Mouse (Mus musculus): Measurements from ENCODE around the gene Cldn20.

The Cldn20 gene

DNA sequence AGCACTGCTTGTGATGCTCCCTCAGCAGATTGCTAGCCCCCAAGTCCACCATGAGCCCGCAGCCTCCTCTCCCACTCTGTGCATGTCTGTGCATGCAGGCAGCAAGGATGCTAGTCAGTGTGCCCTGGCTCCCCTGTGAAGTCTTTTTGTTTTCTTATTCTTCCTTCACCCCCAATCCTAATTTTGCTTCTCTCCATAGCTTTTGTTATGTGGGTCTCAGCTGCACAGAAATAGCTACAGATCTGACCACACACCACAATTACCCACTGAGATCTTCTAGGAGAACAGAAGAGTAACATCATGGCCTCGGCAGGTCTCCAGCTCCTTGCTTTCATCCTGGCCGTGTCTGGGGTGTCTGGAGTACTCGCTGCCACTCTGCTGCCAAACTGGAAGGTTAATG, at the start of gene Cldn20:
Cldn20 (plus strand) TSS at position 301 of the 400 bp plus-strand sequence.
- in situ Hi-C loops (cut with MboI; ENCODE audit: unreplicated experiment in 2 of 2), result no loop called here

GRCm38 (mm10) chr17:3483091-3483490, 49.3 kb upstream of the Cldn20 start:
- in situ Hi-C loops (cut with MboI; ENCODE audit: unreplicated experiment in 2 of 2), result no loop called here

DNA sequence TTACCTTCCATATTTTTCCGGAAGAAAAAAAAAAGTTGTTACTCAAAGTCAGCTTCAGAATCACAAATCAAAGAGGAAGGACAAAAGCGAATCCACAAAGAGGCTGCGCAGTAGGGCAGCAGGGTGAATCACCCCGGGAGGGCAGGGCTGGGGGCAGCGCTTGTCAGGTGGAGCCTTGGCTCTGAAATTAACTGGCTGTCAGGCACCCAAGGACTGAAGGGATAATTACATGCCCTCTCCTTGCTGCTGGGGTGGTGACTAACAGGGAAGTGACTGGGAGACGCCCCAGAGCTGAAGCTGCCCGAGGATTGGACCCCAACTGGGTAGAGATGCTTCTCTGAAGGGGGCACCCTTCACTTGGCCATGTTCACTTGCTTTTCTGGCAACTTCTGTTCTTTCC, 46.5 kb upstream of the Cldn20 start:
- in situ Hi-C loops (cut with MboI; ENCODE audit: unreplicated experiment in 2 of 2), result no loop called here

DNA sequence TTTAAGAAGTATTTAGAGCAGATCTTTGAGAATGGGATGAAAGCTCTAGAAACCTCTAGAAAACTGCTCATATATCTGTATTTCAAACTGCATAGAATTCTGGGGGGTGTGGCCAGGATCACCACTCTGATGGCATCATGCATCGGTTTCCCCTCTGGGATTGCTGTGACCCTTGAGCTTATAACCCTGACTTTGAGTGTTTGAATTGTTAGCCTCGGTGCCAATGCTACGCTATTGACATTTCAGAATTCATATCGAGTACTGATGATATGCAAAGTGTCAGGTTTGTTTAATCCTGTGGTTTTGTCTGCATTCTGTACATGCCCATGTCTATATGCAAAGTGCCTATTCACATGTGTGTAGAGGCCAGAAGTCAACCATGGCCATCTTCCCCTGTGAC, 45.1 kb upstream of the Cldn20 start:
- in situ Hi-C loops (cut with MboI; ENCODE audit: unreplicated experiment in 2 of 2), result no loop called here

DNA sequence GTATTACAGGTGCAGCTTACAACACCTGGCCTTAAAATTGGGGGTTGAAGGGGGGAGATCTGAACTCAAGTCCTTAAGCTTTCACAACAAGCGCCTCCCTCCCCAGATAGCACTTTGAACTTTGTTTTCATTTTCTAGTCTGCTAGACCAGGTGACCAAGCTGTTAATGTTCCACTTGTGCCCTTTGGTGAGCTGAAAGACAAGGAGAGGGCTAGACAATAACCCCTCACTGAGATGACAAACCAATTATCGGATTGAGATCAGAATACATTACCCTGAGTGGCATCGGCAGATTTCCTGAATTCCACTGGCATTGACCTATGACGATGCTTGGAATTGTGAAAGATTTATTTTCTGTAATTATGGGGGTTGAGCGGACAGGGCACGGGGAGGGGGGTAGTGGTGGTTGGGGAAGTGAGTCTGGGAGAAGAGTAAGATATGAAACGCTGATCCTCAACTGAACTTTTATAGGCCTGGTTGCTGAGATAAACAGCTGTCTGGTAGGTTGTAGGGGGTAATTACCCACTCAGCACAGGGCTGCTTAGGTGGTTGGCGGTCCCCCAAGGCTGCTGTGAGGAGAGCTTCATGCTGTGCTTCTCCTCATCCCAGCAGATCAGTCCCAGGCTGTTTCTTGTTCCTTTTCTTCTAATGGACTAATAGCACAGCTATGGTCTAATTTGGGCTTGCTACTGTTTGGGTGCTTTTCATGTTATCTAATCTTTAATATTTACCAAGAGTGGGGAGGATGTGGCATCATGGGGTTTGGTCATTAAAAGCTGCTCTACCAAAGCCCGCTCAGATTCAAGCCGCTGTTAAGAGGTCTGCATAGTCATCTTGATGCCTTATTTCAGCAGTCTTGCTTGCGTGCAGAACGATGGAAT, 44.4 kb upstream of the Cldn20 start:
- in situ Hi-C loops (cut with MboI; ENCODE audit: unreplicated experiment in 2 of 2), result no loop called here

GRCm38 (mm10) chr17:3490216-3490895, 42.0 kb upstream of the Cldn20 start:
- in situ Hi-C loops (cut with MboI; ENCODE audit: unreplicated experiment in 2 of 2), result no loop called here

DNA sequence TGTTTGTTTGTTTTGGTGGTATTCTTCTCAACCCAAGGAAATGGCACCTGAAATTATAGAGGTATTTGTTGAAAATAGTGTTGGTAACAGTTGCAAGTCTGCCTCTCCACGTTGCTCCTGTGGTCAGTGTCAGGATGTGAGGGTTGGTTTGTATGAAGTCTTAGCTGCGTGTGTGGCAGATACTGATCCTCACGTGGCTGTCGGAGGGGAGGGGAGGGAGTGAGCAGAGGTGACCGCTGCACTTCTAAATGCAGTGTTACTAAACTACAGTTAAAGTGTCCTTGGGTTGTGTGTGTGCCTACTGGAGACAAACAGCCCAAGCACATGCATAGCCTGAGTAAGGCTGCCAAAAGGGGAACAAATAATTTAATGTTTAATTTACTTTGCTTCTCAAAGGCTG, 41.3 kb upstream of the Cldn20 start:
- in situ Hi-C loops (cut with MboI; ENCODE audit: unreplicated experiment in 2 of 2), result no loop called here

DNA sequence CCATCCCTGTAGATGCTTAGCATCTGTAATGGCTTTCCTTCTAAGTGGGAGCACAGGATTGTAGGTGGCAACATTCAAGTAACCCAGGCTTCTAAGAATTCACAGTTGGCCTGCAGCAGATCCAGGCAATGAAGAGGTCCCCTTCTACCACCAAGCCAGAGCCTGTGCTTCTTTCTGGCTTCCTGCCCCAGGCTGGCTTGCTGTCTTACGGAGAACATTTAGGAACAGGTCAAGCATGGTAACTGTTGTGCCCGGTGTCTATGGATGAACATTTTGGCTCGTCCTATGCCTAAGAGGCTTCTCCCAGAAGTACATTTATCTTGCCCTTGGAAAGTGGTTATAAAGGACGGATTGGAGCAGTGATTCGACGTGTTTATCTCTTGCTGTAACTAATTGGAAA, 40.7 kb upstream of the Cldn20 start:
- in situ Hi-C loops (cut with MboI; ENCODE audit: unreplicated experiment in 2 of 2), result no loop called here

DNA sequence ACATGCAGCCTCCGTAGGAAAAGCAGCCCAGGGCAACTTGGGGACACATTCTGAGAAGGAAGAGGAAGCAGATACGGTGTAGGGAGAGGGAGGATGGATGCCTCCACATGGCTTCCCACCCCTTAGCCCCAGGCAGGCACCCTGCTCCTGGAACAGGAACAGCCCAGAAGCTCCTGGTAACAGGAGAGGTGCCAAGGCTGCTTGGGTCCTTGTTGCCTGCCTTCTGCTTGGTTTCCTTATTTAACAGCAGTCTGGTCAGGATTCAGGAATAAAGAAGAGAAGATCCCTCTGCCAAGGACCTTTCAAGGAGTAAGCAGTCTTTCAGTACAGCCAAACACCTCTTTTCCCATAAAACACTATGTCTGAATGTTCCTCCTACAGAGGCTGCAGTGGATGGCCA, 36.8 kb upstream of the Cldn20 start:
- in situ Hi-C loops (cut with MboI; ENCODE audit: unreplicated experiment in 2 of 2), result no loop called here

DNA sequence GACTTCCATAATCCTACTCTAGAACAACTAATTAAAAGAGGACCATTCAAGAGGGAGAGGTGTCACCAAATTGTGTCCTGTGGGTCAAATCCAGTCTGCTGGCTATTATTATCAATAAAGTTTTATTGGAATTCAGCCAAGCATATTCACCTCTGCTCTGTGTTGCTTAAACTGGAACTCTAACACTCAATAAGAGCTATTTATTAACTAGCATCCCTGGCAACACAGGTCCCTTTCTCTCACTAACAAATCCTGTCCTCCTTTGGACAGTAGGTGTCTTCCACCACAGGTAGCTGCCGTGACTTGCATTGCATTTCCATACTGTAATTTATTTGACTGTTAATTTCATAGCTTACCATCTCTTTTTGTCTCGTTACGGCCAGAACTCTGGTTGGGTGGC, 36.3 kb upstream of the Cldn20 start:
- in situ Hi-C loops (cut with MboI; ENCODE audit: unreplicated experiment in 2 of 2), result no loop called here

GRCm38 (mm10) chr17:3498086-3498485, 34.3 kb upstream of the Cldn20 start:
- in situ Hi-C loops (cut with MboI; ENCODE audit: unreplicated experiment in 2 of 2), result no loop called here

DNA sequence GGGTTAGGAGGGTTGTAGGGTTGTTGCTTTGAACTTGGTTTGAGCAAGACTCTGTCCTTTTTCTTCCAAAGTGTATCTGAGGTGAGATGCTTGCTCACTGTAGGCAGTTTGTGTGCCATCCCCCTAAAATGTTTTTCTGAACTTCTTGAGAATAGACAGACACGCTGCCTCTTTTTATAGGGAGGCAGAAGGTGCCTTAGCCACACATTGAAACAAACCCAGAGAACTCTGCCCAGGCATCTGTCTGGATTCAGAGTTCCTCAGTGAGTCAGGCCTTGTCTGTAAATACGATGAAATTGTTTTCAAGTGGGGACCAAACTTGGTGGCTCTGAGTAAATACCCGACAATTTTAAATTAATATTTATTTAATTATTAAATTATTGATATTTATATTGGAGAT, 33.8 kb upstream of the Cldn20 start:
- in situ Hi-C loops (cut with MboI; ENCODE audit: unreplicated experiment in 2 of 2), result no loop called here

DNA sequence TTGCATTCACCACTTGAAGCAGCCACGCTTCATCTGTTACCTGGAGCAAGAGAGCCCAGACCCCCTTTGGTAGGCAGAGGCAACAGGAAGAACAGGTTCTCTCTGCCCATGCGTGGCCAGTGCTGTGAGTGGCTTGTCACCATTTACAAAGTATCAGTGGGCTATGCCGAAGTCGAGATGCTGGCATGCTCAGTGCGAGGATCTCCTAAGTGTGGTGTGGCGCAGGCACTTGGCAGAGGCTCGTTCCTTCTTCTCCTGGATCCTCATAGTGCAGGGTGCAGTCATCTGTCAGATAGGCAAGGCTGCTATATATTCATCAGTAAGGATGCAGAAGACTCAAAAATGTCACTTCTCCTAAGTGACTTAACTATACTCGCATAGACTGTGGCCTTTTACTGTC, 32.9 kb upstream of the Cldn20 start:
- in situ Hi-C loops (cut with MboI; ENCODE audit: unreplicated experiment in 2 of 2), result no loop called here

DNA sequence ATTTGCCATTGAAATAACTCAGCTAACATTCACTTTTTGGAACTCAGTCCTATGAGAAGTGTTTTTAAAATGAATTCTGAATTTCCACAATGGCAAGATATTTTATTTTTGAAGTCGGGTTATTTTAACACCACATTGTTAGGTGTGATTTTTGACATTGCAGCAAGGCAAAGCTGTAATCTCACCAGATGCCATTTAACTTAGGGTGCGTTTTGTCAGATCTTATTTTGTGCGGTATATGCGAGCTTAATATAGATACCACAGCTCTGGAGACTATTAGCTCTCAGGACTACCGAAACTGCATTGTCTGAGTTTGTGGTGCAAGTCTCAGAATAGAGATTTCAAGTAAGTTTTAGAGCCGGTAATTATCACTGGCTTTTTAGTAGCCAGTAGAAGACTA, 32.3 kb upstream of the Cldn20 start:
- in situ Hi-C loops (cut with MboI; ENCODE audit: unreplicated experiment in 2 of 2), result no loop called here

DNA sequence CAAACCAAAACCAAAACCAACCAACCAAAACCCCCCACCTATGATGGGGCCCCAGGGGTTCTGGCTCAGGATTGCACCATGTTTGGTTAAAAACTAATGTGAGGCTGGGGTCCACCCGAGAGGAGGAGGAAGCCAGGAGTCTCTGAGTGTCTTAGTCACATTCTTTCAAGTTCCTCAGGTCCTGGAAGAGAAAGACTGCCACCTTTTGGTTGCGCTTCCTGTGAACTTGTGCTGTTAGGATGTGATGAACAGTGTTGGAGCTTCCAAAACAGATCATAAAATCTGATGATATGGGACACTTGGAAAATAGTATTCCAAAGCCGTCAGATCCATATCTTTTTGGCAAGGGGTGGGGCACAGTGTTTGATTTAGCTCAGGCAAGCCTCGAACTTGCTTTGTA, 31.4 kb upstream of the Cldn20 start:
- in situ Hi-C loops (cut with MboI; ENCODE audit: unreplicated experiment in 2 of 2), result no loop called here

GRCm38 (mm10) chr17:3505711-3506110, 26.6 kb upstream of the Cldn20 start:
- in situ Hi-C loops (cut with MboI; ENCODE audit: unreplicated experiment in 2 of 2), result no loop called here

DNA sequence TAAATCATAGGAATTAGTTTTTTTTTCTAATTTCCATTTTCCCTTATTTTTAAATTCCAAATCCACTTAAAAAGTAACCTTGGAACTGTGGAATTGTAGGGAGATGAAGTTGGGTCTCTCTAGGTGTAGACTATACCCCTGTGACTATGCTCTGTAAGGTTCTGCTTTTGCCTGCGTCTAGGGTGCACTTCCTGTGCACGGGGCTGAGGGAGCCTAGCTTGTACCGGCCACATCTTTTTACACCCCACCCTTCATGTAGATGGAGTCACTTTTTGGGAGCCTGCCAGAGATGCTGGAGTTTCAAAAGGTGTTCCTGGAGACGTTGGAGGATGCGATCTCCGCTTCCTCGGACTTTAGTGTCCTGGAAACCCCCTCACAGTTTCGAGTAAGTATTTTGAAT, 25.8 kb upstream of the Cldn20 start:
- in situ Hi-C loops (cut with MboI; ENCODE audit: unreplicated experiment in 2 of 2), result no loop called here

DNA sequence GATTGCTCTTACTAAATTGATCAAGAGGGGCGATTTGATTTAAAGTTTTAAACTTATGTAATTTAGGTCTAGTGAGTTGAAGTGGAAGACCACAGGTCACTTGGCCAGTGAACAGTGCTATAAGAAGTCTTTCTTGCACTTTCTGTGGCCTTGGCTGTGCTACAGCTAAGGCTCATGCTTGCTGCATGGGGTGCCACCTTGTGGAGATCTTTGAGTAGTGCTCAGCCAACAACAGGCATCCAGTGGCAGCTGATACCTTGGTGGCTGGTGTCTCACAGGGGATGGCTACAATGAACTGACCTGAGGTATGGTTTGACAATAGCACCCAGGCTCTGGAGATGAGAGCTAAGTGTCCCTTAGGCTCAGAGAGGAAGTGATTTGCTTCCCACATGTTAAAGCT, 22.5 kb upstream of the Cldn20 start:
- in situ Hi-C loops (cut with MboI; ENCODE audit: unreplicated experiment in 2 of 2), result no loop called here

GRCm38 (mm10) chr17:3514316-3514715, 18.0 kb upstream of the Cldn20 start:
- in situ Hi-C loops (cut with MboI; ENCODE audit: unreplicated experiment in 2 of 2), result no loop called here

DNA sequence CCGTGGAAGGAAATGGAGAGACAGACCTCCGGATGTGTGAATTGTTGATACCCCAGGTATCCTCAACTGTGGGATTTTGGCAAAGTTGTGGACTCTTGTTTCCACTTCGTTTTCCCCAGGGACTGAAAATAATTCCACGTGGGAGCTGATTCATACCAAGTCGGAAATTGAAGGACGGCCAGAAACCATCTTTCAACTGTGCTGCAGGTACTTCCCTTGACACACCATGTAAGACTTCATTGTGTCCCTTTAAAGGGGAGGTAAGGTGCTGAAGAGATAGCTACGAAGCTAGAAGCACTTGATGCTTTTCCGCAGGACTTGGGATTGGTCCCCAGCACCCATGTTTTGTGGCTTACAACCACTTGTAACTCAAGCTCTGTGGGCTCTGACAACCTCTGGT, 16.5 kb upstream of the Cldn20 start:
- in situ Hi-C loops (cut with MboI; ENCODE audit: unreplicated experiment in 2 of 2), result no loop called here

GRCm38 (mm10) chr17:3516406-3516805, 15.9 kb upstream of the Cldn20 start:
- in situ Hi-C loops (cut with MboI; ENCODE audit: unreplicated experiment in 2 of 2), result no loop called here

GRCm38 (mm10) chr17:3520344-3520743, 12.0 kb upstream of the Cldn20 start:
- in situ Hi-C loops (cut with MboI; ENCODE audit: unreplicated experiment in 2 of 2), result no loop called here
